9 mouse cellular contexts compared by ENCODE assay signal in genomic region chr1:179592972-179593371, GRCm38 (mm10). TPM values are rescaled to one million over a fixed set of nuclear protein-coding genes. Genes with fewer than 3 reads are reported as not detected.
DNase-seq lines count a peak whose midpoint lies in the region; ATAC-seq and TF ChIP-seq lines count a peak whose summit lies in the region.
"Had no signal": no experiment of that assay in that cellular context is flagged by ENCODE, and none has a peak within 500 bp of the region (broad histone marks: within the 10 kb centered on the region; RNA-seq: fewer than 3 reads in every experiment).

No protein-coding gene starts in this region.

- DNase-seq in thymus, postnatal 14 days: peak; percentile 27
- DNase-seq in thymus, postnatal 0 days (ENCODE audit: low spot score): no peak
- no peak for DNase-seq in embryo, embryonic 10.5 days (ENCODE audit: low spot score)

- H3K27ac ChIP-seq in intestine, postnatal 0 days (ENCODE audit: low read depth, low read length): no peak overlapping the region
- H3K27ac ChIP-seq in intestine, embryonic 16.5 days (ENCODE audit: low read length): no peak overlapping the region
- no peak overlapping the region for H3K27ac ChIP-seq in embryonic fibroblast, embryonic 13.5 days (ENCODE audit: insufficient read depth, low read length)
- H3K27ac ChIP-seq in neural tube, embryonic 15.5 days (replicated peaks): no peak overlapping the region
- H3K27ac ChIP-seq: hindbrain, embryonic 14.5 days; midbrain, embryonic 15.5 days had no signal

- H3K4me2 ChIP-seq in intestine, postnatal 0 days (replicated peaks; ENCODE audit: low read depth): no peak overlapping the region
- no peak overlapping the region for H3K4me2 ChIP-seq in intestine, embryonic 16.5 days (ENCODE audit: low read depth, low read length)
- H3K4me2 ChIP-seq in neural tube, embryonic 15.5 days: no peak overlapping the region
- H3K4me2 ChIP-seq: hindbrain, embryonic 14.5 days; midbrain, embryonic 15.5 days had no signal

- H3K27me3 ChIP-seq in intestine, postnatal 0 days (replicated peaks; ENCODE audit: control insufficient read depth, insufficient read depth, low read length): no peaks in the 10 kb centered on the region
- no peaks in the 10 kb centered on the region for H3K27me3 ChIP-seq in intestine, embryonic 16.5 days (replicated peaks; ENCODE audit: control insufficient read depth, insufficient read depth, low read length)
- no peaks in the 10 kb centered on the region for H3K27me3 ChIP-seq in neural tube, embryonic 15.5 days (replicated peaks)
- H3K27me3 ChIP-seq: midbrain, embryonic 15.5 days had no signal

- H3K36me3 ChIP-seq in intestine, postnatal 0 days (ENCODE audit: control insufficient read depth, insufficient read depth): no peaks in the 10 kb centered on the region; the same call in 1 of the 2 replicates
- H3K36me3 ChIP-seq in intestine, embryonic 16.5 days (ENCODE audit: control insufficient read depth, insufficient read depth, low read length): 0 out of 2 replicates have a peak, but pooled peaks cover 5% of the 10 kb centered on the region
- peaks cover 3% of the 10 kb centered on the region; the same call in 1 of the 2 replicates for H3K36me3 ChIP-seq in neural tube, embryonic 15.5 days

- H3K4me1 ChIP-seq in intestine, postnatal 0 days (replicated peaks; ENCODE audit: control insufficient read depth, insufficient read depth, low read length): 0 out of 2 replicates have a peak, but pooled peaks cover 8% of the 10 kb centered on the region
- H3K4me1 ChIP-seq in intestine, embryonic 16.5 days (ENCODE audit: control insufficient read depth, insufficient read depth, low read length): peaks cover 4% of the 10 kb centered on the region; the same call in 1 of the 2 replicates
- no peaks in the 10 kb centered on the region for H3K4me1 ChIP-seq in embryonic fibroblast, embryonic 13.5 days (ENCODE audit: control insufficient read depth, insufficient read depth, low read length)
- peaks cover 4% of the 10 kb centered on the region for H3K4me1 ChIP-seq in neural tube, embryonic 15.5 days

- TF ChIP-seq CTCF in intestine, postnatal 0 days (IDR thresholded peaks at IDR 0.05; ENCODE audit: low read depth): peak; percentile 76
- peak; percentile 12; the same call in 1 of the 2 replicates for TF ChIP-seq CTCF in embryonic fibroblast, embryonic 13.5 days (IDR thresholded peaks at IDR 0.05; ENCODE audit: borderline replicate concordance, insufficient read depth, low read length)

- no peak overlapping the region for H3K4me3 ChIP-seq in intestine, postnatal 0 days (ENCODE audit: low read depth, low read length)
- no peak overlapping the region for H3K4me3 ChIP-seq in intestine, embryonic 16.5 days (ENCODE audit: low read length)
- no peak overlapping the region for H3K4me3 ChIP-seq in embryonic fibroblast, embryonic 13.5 days (ENCODE audit: insufficient read depth, low read length)
- H3K4me3 ChIP-seq in neural tube, embryonic 15.5 days (replicated peaks): no peak overlapping the region
- H3K4me3 ChIP-seq: midbrain, embryonic 15.5 days had no signal

- H3K9me3 ChIP-seq in intestine, postnatal 0 days (ENCODE audit: control insufficient read depth): no peaks in the 10 kb centered on the region
- no peaks in the 10 kb centered on the region for H3K9me3 ChIP-seq in intestine, embryonic 16.5 days (ENCODE audit: control insufficient read depth, low read length)
- no peaks in the 10 kb centered on the region for H3K9me3 ChIP-seq in neural tube, embryonic 15.5 days (replicated peaks)
- H3K9me3 ChIP-seq: midbrain, embryonic 15.5 days had no signal

- H3K9ac ChIP-seq in intestine, postnatal 0 days (ENCODE audit: low read depth, low read length): no peak overlapping the region
- no peak overlapping the region for H3K9ac ChIP-seq in intestine, embryonic 16.5 days (ENCODE audit: low read depth, low read length)
- no peak overlapping the region for H3K9ac ChIP-seq in neural tube, embryonic 15.5 days (replicated peaks)
- H3K9ac ChIP-seq: hindbrain, embryonic 14.5 days; midbrain, embryonic 15.5 days had no signal

- ATAC-seq in intestine, postnatal 0 days: peak; percentile 79
- no peak for ATAC-seq in intestine, embryonic 16.5 days
- ATAC-seq in neural tube, embryonic 15.5 days (ENCODE audit: low FRiP score): no peak
- ATAC-seq: midbrain, embryonic 15.5 days had no signal

- TF ChIP-seq POLR2A in embryonic fibroblast, embryonic 13.5 days (IDR thresholded peaks at IDR 0.05; ENCODE audit: low read depth, low read length): no peak

- WGBS in intestine, postnatal 0 days: 84% methylated on average over 7 of the region's 7 CpGs
- 80% methylated on average over 7 of the region's 7 CpGs for WGBS in intestine, embryonic 16.5 days
- WGBS in neural tube, embryonic 15.5 days: 74% methylated on average over 7 of the region's 7 CpGs

RNA-seq across cellular contexts. Expression of gene Cnst, which starts 46.8 kb away (rescaled TPM):
- polyA plus RNA-seq in intestine, postnatal 0 days (2015; fragmentation: Nextera tagmentation; extraction: Ambion mirVana): 8.4 and 9.4 TPM in 2 replicates
- polyA plus RNA-seq in intestine, embryonic 16.5 days (2015; fragmentation: Nextera tagmentation; extraction: Ambion mirVana): 11.0 and 11.3 TPM in 2 replicates
- 18.0 and 18.8 TPM in 2 replicates for polyA plus RNA-seq in thymus, postnatal 0 days (2015; fragmentation: Nextera tagmentation; extraction: Ambion mirVana)
- 15.9 and 19.3 TPM in 2 replicates for polyA plus RNA-seq in embryonic fibroblast, embryonic 13.5 days (2011; ENCODE audit: insufficient read length, low read depth, missing spikeins)
- 25.3 and 27.6 TPM in 2 replicates for polyA plus RNA-seq in neural tube, embryonic 15.5 days (2015; fragmentation: Nextera tagmentation; extraction: Ambion mirVana)

RNA-seq across cellular contexts. Expression of gene Tfb2m, which starts 46.9 kb away (rescaled TPM):
- 19.1 and 21.8 TPM in 2 replicates for polyA plus RNA-seq in intestine, postnatal 0 days (2015; fragmentation: Nextera tagmentation; extraction: Ambion mirVana)
- polyA plus RNA-seq in intestine, embryonic 16.5 days (2015; fragmentation: Nextera tagmentation; extraction: Ambion mirVana): 26.3 and 31.5 TPM in 2 replicates
- 38.5 and 39.6 TPM in 2 replicates for polyA plus RNA-seq in thymus, postnatal 0 days (2015; fragmentation: Nextera tagmentation; extraction: Ambion mirVana)
- 30.3 and 35.1 TPM in 2 replicates for polyA plus RNA-seq in embryonic fibroblast, embryonic 13.5 days (2011; ENCODE audit: insufficient read length, low read depth, missing spikeins)
- 29.6 and 31.0 TPM in 2 replicates for polyA plus RNA-seq in neural tube, embryonic 15.5 days (2015; fragmentation: Nextera tagmentation; extraction: Ambion mirVana)
